Mouse (Mus musculus) erythroblast, embryonic 14.5 days (primary cell): ENCODE measurements around the gene Gm19402.

Experiments
- GATA1 ChIP-seq: IDR thresholded peaks from 2 replicates; pipeline ENCODE4 v1.6.1; 2012; ENCODE audit warnings: low read length, inconsistent platforms, mixed read lengths
- TAL1 ChIP-seq: IDR thresholded peaks from 3 replicates; pipeline ENCODE4 v1.6.1; 2012; ENCODE audit warnings: low read length, inconsistent platforms, mixed read lengths

DNA sequence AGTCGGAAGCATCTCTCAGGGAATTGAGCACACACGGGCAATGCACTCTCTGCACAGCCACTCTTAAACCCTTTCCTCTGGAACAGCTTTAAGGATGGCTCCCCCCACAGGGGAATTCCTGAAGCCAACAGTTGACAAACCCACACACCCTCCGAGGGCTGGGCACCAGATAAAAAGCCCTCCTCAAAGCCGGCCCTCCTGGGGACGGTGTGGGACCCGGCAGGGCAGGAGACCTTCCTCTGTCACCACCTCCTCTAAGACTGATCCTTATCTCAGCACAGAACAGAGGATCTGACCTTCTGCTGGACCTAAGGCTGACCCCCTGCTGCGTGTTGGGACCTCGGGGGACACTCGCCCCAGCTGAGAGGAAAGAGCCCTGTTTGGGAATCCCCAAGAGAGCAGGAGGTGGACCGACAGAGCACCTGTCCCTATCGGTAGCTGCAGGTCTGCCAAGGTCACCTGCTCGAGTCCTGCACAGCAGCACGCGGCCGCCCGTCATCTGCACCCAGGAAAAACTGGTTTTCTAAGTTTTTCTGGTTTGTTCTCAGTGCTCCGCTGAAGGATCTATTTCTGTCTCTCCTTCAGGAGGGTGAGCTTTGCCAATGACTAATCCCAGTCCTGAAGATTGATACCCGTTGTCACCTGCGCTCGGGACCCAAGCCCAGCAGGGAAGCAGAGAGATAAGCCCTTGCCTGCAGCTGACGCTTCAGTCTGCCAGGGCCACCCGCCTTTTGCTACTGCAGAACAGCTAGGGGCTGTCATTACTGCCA is 4.5 kb downstream of the Gm19402 start, which contains the start of gene Tspear:
- no peak for TF ChIP-seq GATA1
- no peak for TF ChIP-seq TAL1
